Mouse (Mus musculus) urinary bladder, adult 18-20 months (tissue): ENCODE results near the gene Zbtb46.
A peak's percentile ranks its signal among the peaks of the same experiment; 100 is the strongest.

Source experiments
- DNase-seq, 2 experiments: peaks; one replicate each; pipeline ENCODE4 v3.0.0; 2022; ENCODE audit warnings: low spot score in 2 of 2, mixed read lengths in 2 of 2

Gene Zbtb46

DNA sequence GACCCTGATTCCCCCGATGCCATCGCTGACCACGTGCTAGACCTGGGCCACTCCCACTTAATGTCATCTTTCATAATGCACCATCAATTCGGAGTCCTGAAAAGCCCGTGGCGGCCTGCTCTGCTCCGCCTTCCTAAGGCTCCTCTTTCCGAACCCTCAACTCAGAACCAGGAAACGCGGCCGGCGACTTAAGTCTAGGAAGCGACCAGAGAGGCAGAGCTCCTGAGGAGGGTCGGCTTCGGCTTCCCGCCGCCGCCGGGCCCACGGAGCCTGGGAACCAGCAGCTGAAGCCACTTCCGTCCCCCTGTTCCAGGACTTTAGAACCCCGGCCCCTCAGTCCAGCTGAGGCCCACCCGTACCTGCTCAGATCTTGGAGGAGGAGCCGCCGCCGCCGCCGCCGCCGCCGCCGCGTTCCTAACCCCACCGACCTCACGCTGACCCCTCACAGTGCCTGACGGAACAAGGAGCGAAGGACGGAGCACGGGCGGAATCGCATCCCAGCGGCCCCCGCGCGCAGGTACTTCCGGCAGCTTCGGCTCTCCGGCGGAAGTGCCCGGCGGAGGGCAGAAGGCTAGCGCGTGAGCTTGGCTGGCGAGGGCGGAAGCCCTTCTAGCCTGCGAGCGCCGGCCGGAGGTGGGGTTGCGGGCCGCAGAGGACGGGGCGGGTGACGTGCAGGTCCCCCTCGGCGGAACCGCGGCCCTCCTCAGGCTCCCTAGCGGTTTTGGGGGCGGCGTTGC, 94.2 kb downstream of the Zbtb46 start, which contains the start of the genes Zgpat and Arfrp1:
Zgpat (plus strand) TSS at position 69 of the 737 bp plus-strand sequence.
Arfrp1 (minus strand) TSS at position 545 of the 737 bp plus-strand sequence.
- DNase-seq, result peak; percentile 82

DNA sequence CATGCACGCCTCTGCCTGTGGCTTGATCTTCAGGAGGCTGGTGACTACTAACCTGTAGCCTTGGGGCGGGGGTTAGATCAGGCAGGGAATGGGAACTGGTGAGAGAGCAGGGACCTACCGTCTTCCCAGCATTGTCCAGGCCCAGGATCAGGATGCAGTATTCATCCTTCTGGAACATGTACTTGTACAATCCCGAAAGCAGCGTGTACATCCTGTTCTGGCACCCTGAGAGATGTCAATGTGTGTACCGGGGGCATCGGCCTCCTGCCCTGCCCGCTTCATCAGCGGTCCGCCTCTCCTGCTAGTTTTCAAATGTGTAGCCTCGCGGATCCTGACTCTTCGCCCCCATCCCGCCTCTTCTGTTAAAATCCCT, 94.8 kb downstream of the Zbtb46 start:
- DNase-seq, result no peak

DNA sequence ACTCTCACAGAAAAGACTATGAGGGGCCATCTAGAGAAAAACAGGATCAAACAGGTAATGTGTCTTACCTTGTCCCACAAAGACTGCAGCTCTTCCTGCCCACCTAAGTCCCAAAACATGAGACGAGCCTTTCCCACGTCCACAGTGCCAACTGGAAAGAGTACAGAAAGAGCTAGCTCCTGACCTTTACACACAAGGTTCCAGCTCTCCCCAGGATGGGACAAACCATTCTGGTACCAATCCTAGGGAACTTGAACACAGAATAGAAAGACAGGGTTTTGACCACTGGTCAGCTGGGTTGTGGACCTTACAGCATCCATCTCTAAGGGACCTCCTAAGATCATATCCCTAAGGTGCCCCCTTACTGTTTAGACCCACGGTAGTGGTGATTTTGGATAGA, 95.3 kb downstream of the Zbtb46 start:
- no peak for DNase-seq

DNA sequence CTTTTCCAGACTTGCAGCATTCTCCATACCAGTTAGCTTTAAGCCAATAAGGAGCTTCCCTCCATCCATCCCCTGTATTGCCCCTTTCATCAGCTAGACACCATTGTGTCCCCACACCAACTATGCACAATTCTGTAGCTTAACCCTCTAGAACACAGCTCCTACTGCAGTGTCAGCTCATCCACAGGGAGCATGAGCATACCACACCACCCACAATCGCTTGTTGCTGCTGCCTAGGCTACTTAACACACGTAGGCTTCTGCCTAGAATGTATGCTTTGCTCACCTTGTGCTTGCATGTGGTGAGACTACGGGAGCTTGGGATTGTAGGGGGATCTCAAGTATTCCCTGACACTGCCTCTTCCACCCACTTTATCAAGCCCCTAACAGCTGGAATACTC, 102.4 kb downstream of the Zbtb46 start:
- no peak for DNase-seq

DNA sequence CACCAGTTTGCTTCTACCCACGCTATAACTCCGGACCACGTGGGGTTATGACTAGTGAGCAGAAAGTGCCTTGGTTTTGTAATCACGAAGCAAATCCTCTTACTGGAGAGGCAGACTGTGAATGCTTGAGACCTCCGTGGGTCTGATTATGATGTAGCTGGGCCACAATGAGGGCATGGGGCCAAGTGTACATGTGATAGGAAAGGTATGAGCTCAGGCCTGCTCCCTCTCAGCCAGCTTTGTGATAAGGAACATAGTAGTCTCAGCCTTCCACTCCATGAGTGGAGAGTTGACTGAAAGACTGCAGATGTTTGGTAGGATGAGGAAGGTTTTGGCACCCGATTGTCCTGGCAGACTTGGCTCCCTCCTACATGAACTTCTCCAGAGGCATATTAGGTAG, 116.5 kb downstream of the Zbtb46 start:
- no peak for DNase-seq

DNA sequence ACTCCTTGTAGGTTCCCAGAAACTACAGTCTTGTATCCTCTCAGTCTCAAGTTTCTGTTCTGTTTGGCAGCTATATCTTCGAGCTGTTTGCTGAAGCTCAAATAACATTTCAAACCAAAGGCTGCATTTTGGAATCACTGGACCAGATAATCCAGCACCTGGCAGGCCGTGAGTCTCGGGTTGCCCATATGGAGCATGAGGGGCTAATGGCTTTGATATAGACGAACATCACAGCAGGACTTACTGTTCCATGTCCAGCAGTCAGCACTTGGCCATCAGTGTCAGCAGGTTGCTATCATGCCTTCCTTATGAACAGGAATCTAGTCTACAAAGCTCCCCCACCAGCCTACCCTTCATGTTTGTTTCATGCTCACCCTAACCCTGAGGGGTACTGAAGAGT, 118.8 kb downstream of the Zbtb46 start:
- DNase-seq, result no peak
